Mouse (Mus musculus) cerebellum, adult 9-11 months (tissue): ENCODE data around the gene Clk3.

Experiments used
- DNase-seq: peaks from one replicate; pipeline ENCODE4 v3.0.0; 2022

Clk3 gene

GRCm38 (mm10) chr9:57769539-57770069 lies 3.9 kb upstream of the Clk3 start:
- DNase-seq = no peak

GRCm38 (mm10) chr9:57767231-57767630 lies 1.6 kb upstream of the Clk3 start:
- no peak for DNase-seq

GRCm38 (mm10) chr9:57766431-57766830 lies 771 bp upstream of the Clk3 start:
- DNase-seq = no peak

GRCm38 (mm10) chr9:57764974-57765363 lies 691 bp downstream of the Clk3 start:
- DNase-seq = peak; percentile 93

- peak; percentile 82 for DNase-seq
Measured at GRCm38 (mm10) chr9:57764147-57764973, 1.3 kb downstream of the Clk3 start.

GRCm38 (mm10) chr9:57762563-57762991 lies 3.1 kb downstream of the Clk3 start:
- DNase-seq = peak; percentile 88

GRCm38 (mm10) chr9:57761563-57762551 lies 3.8 kb downstream of the Clk3 start:
- DNase-seq = peak; percentile 57

GRCm38 (mm10) chr9:57760416-57761146 lies 5.1 kb downstream of the Clk3 start:
- peak; percentile 62 for DNase-seq

- DNase-seq = peak; percentile 93
Measured at GRCm38 (mm10) chr9:57759289-57759688, 6.4 kb downstream of the Clk3 start.

- peak; percentile 64 for DNase-seq
Measured at GRCm38 (mm10) chr9:57758528-57758927, 7.1 kb downstream of the Clk3 start.

GRCm38 (mm10) chr9:57757578-57757977 lies 8.1 kb downstream of the Clk3 start:
- DNase-seq = no peak

GRCm38 (mm10) chr9:57750901-57751300 lies 14.8 kb downstream of the Clk3 start:
- DNase-seq = no peak

GRCm38 (mm10) chr9:57748831-57749230 lies 16.8 kb downstream of the Clk3 start:
- no peak for DNase-seq

- peak; percentile 77 for DNase-seq
Measured at GRCm38 (mm10) chr9:57748137-57748536, 17.5 kb downstream of the Clk3 start.

GRCm38 (mm10) chr9:57747067-57747466 lies 18.6 kb downstream of the Clk3 start:
- no peak for DNase-seq

GRCm38 (mm10) chr9:57744462-57745091 lies 21.1 kb downstream of the Clk3 start:
- DNase-seq = peak; percentile 56

GRCm38 (mm10) chr9:57739863-57740262 lies 25.8 kb downstream of the Clk3 start:
- no peak for DNase-seq

- no peak for DNase-seq
Measured at GRCm38 (mm10) chr9:57733606-57734005, 32.1 kb downstream of the Clk3 start.

- DNase-seq = peak; percentile 57
Measured at GRCm38 (mm10) chr9:57728312-57728711, 37.3 kb downstream of the Clk3 start.

GRCm38 (mm10) chr9:57724701-57725100 lies 41.0 kb downstream of the Clk3 start:
- no peak for DNase-seq

- DNase-seq = no peak
Measured at GRCm38 (mm10) chr9:57723796-57724195, 41.9 kb downstream of the Clk3 start.

- DNase-seq = peak; percentile 68
Measured at GRCm38 (mm10) chr9:57723315-57723715, 42.3 kb downstream of the Clk3 start.
